Comparison of ENCODE assay signal across 9 mouse cellular contexts in the genomic region with DNA sequence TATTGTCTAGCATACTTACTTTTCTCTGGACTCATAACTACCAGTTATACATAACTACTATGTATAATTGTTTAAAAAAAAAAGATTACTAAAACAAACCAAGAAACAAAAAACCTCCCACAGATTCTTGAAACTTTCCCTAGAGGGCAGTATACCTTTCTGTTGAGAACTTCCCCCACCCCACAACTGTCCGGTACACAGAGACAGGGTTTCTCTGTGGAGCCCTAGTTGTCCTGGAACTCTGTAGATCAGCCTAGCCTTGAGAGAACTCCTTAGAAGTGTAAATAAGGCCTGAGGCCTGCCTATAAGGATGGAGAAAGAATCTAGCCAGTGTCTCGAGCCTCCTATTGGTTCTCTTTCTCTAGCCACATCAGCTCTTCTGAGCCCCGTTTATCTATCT. TPM values are rescaled to one million over a fixed set of nuclear protein-coding genes. Genes with fewer than 3 reads are reported as not detected.
DNase-seq lines count a peak whose midpoint lies in the region.
"Had no signal": no experiment of that assay in that cellular context is flagged by ENCODE, and none has a peak within 500 bp of the region (broad histone marks: within the 10 kb centered on the region; RNA-seq: fewer than 3 reads in every experiment).

No protein-coding gene starts in this region.

- intact Hi-C loops in heart, postnatal 25 days (cut with DNase I): no loop called here

- DNase-seq in heart, adult 9 months (ENCODE audit: low spot score in 2 of 2): peak; percentile 16 to 39
- DNase-seq in heart, postnatal 25 days (ENCODE audit: low spot score): no peak
- peak; percentile 54 for DNase-seq in lung, postnatal 36 days
- DNase-seq in lung, postnatal 25 days (ENCODE audit: low spot score): no peak
- peak; percentile 67 for DNase-seq in embryo, embryonic 10.5 days (ENCODE audit: low spot score)
- peak; percentile 41 for DNase-seq in retina, postnatal 1 day
- DNase-seq in layer of hippocampus, postnatal 36 days: no peak
- DNase-seq in cerebellum, postnatal 4 days (ENCODE audit: low spot score in 2 of 2): no peak

RNA-seq across cellular contexts. Expression of a gene that starts 13.7 kb away (rescaled TPM):
- total RNA-seq in heart, postnatal 25 days (2021): 1 to 10 TPM in 1 of 2 experiments, under 1 TPM in 1; 0.29 to 6.7 TPM
- not detected for total RNA-seq in layer of hippocampus, postnatal 36 days (2021)
- total RNA-seq: left cerebral cortex, postnatal 36 days had no signal

RNA-seq across cellular contexts. Expression of a gene that starts 13.9 kb away (rescaled TPM):
- 1,000 to 10,000 TPM; 1,121 to 1,186 TPM for total RNA-seq in heart, postnatal 25 days (2021)
- 100 to 1,000 TPM; 191 to 202 TPM for total RNA-seq in layer of hippocampus, postnatal 36 days (2021)

RNA-seq across cellular contexts. Expression of a gene that starts 31.8 kb away (rescaled TPM):
- total RNA-seq in heart, postnatal 25 days (2021): 100 to 1,000 TPM; 253 to 281 TPM
- total RNA-seq in layer of hippocampus, postnatal 36 days (2021): 10 to 100 TPM; 39.4 to 42.3 TPM

RNA-seq across cellular contexts. Expression of a gene that starts 49.5 kb away (rescaled TPM):
- not detected for total RNA-seq in heart, postnatal 25 days (2021)
- total RNA-seq in layer of hippocampus, postnatal 36 days (2021): under 1 TPM; 0.20 to 0.25 TPM

RNA-seq across cellular contexts. Expression of a gene that starts 50.5 kb away (rescaled TPM):
- 1 to 10 TPM in 1 of 2 experiments, under 1 TPM in 1; 0.34 to 1.1 TPM for total RNA-seq in heart, postnatal 25 days (2021)
- 1 to 10 TPM in 1 of 2 experiments, under 1 TPM in 1; 0.92 to 1.8 TPM for total RNA-seq in layer of hippocampus, postnatal 36 days (2021)

Comparison
In these comparisons a context has a peak if more than half of its experiments do, and no peak if none do; other contexts are left out.
1. DNase-seq: peak in heart, adult 9 months (2 of 2), lung, postnatal 36 days (single experiment), embryo, embryonic 10.5 days (single experiment) and retina, postnatal 1 day (single experiment); none in heart, postnatal 25 days (single experiment), lung, postnatal 25 days (single experiment), layer of hippocampus, postnatal 36 days (0 of 2) and cerebellum, postnatal 4 days (0 of 2).
2. RNA of a gene that starts 13.9 kb away (total RNA-seq): 1,121 to 1,186 TPM in heart, postnatal 25 days; 191 to 202 TPM in layer of hippocampus, postnatal 36 days; every median in the first group is over 4 times any median in the second.
3. RNA of a gene that starts 31.8 kb away (total RNA-seq): 253 to 281 TPM in heart, postnatal 25 days; 39.4 to 42.3 TPM in layer of hippocampus, postnatal 36 days; every median in the first group is over 4 times any median in the second.